Mouse (Mus musculus): Measurements from ENCODE around the gene Pcnt.

The Pcnt gene

GRCm38 (mm10) chr10:76445996-76446681 is 3.6 kb upstream of the Pcnt start:
- Histone ChIP-seq H3K36me3 (ENCODE audit: control insufficient read depth, insufficient read depth, low read length, poor library complexity, severe bottlenecking) (no peaks in the 10 kb centered on the region), H3K27me3 (ENCODE audit: control insufficient read depth, insufficient read depth, low read length, poor library complexity, severe bottlenecking) (no peaks in the 10 kb centered on the region)
- DNase-seq (ENCODE audit: low read depth, low spot score) = no peak

- peaks cover 3% of the 10 kb centered on the region; the same call in 1 of the 2 replicates for H3K36me3 ChIP-seq (ENCODE audit: control insufficient read depth, insufficient read depth, low read length, poor library complexity, severe bottlenecking)
- no peaks in the 10 kb centered on the region for H3K27me3 ChIP-seq (ENCODE audit: control insufficient read depth, insufficient read depth, low read length, poor library complexity, severe bottlenecking)
- DNase-seq (ENCODE audit: low read depth, low spot score) = no peak
These were observed 2.3 kb downstream of the Pcnt start, which contains the start of gene AC141477.1 for GRCm38 (mm10) chr10:76440281-76440680. AC141477.1 (minus strand) TSS chr10:76440444.

DNA sequence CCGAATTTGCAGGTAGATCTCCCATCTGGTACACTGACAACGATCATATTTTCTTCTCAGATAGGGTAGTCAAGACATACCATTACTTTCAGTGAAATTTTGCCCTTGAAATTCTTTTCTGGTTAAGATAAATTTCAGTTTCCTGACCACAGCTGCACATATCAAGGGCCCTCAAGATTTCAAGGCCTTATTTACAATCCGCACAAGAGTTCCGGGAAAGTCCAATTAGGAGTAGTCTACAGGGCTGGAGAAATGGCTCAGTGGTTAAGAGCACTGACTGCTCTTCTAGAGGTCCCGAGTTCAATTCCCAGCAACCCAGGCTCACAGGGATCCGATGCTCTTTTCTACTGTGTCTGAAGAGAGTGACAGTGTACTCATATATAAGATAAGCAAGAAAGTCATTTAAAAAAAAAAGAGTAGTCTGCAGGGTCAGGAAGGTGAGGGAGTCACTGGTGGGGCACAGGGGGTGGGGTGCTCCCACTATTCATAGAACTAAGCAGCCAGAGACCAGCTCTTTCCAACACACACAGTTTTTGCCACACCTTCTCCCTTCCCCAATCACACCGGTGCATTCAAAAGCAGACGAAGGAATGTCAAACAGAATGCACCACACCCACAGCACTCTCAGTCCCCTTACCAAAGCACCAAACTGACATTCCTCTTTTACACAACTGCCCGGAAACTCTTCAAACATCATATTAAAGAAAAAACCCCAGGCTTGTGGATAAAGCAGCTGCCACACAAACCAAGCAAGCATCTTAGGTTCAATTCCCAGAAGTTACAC is 3.3 kb downstream of the Pcnt start:
- DNase-seq (ENCODE audit: low read depth, low spot score) = no peak
- H3K27me3 ChIP-seq (ENCODE audit: control insufficient read depth, insufficient read depth, low read length, poor library complexity, severe bottlenecking) = no peaks in the 10 kb centered on the region
- H3K36me3 ChIP-seq (ENCODE audit: control insufficient read depth, insufficient read depth, low read length, poor library complexity, severe bottlenecking) = peaks cover 7% of the 10 kb centered on the region; the same call in 1 of the 2 replicates

- peaks cover 20% of the 10 kb centered on the region for H3K36me3 ChIP-seq (ENCODE audit: control insufficient read depth, insufficient read depth, low read length, poor library complexity, severe bottlenecking)
- H3K27me3 ChIP-seq (ENCODE audit: control insufficient read depth, insufficient read depth, low read length, poor library complexity, severe bottlenecking) = no peaks in the 10 kb centered on the region
- no peak for DNase-seq (ENCODE audit: low read depth, low spot score)
These were observed 8.7 kb downstream of the Pcnt start for GRCm38 (mm10) chr10:76433925-76434324.

DNA sequence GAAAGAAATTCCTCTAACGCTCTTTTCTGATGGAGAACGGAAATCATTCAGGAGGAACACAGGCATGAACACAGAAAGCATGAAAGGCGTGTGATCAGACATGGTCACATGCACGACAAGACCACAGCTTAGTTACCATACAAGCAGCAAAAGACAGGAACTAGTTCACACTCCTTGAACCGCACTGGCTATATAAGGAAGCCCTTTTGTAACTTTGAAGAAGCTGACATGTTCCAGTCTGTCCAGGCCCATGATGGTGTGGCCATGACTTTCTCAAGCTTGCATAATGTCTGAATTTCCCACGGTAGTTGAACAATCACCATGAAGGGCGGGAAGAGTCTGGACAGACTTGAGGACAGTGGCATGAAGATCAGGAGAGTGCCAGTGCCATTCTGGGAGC is 16.9 kb downstream of the Pcnt start:
- DNase-seq (ENCODE audit: low read depth, low spot score) = no peak
- peaks cover 14% of the 10 kb centered on the region for H3K36me3 ChIP-seq (ENCODE audit: control insufficient read depth, insufficient read depth, low read length, poor library complexity, severe bottlenecking)
- H3K27me3 ChIP-seq (ENCODE audit: control insufficient read depth, insufficient read depth, low read length, poor library complexity, severe bottlenecking) = no peaks in the 10 kb centered on the region

GRCm38 (mm10) chr10:76416811-76417210 is 25.8 kb downstream of the Pcnt start:
- no peak for DNase-seq (ENCODE audit: low read depth, low spot score)
- Histone ChIP-seq H3K36me3 (ENCODE audit: control insufficient read depth, insufficient read depth, low read length, poor library complexity, severe bottlenecking) (peaks cover 5% of the 10 kb centered on the region), H3K27me3 (ENCODE audit: control insufficient read depth, insufficient read depth, low read length, poor library complexity, severe bottlenecking) (no peaks in the 10 kb centered on the region)

DNA sequence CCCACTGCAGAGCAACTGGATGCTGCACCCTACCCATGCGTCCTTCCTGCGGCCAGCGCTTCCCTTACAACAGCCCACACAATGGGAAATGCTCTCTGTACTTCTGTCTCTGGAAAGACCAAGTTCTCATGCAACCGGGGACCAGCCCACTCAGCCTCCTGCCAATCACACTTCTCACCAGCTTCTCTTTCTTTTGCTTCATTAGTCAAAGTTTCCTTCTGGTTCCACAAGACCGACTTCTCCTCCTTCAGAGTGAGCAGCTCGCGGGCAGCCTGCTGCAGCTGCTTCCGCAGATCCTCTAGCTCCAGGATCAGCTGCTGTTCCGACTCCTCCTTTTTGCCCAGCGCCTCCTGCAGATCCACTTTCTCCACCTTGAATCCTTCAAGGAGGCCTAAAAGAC is 34.1 kb downstream of the Pcnt start:
- Histone ChIP-seq H3K36me3 (ENCODE audit: control insufficient read depth, insufficient read depth, low read length, poor library complexity, severe bottlenecking) (peaks cover 13% of the 10 kb centered on the region), H3K27me3 (ENCODE audit: control insufficient read depth, insufficient read depth, low read length, poor library complexity, severe bottlenecking) (no peaks in the 10 kb centered on the region)
- no peak for DNase-seq (ENCODE audit: low read depth, low spot score)

- DNase-seq (ENCODE audit: low read depth, low spot score) = no peak
- Histone ChIP-seq H3K27me3 (ENCODE audit: control insufficient read depth, insufficient read depth, low read length, poor library complexity, severe bottlenecking) (no peaks in the 10 kb centered on the region), H3K36me3 (ENCODE audit: control insufficient read depth, insufficient read depth, low read length, poor library complexity, severe bottlenecking) (peaks cover 10% of the 10 kb centered on the region; the same call in 1 of the 2 replicates)
These were observed 50.0 kb downstream of the Pcnt start for GRCm38 (mm10) chr10:76392596-76392995.

- Histone ChIP-seq H3K27me3 (ENCODE audit: control insufficient read depth, insufficient read depth, low read length, poor library complexity, severe bottlenecking) (no peaks in the 10 kb centered on the region), H3K36me3 (ENCODE audit: control insufficient read depth, insufficient read depth, low read length, poor library complexity, severe bottlenecking) (peaks cover 10% of the 10 kb centered on the region; the same call in 1 of the 2 replicates)
- peak; percentile 59 for DNase-seq (ENCODE audit: low read depth, low spot score)
These were observed 50.8 kb downstream of the Pcnt start for GRCm38 (mm10) chr10:76391786-76392185.

GRCm38 (mm10) chr10:76391166-76391565 is 51.4 kb downstream of the Pcnt start:
- DNase-seq (ENCODE audit: low read depth, low spot score) = no peak
- Histone ChIP-seq H3K36me3 (ENCODE audit: control insufficient read depth, insufficient read depth, low read length, poor library complexity, severe bottlenecking) (peaks cover 10% of the 10 kb centered on the region; the same call in 1 of the 2 replicates), H3K27me3 (ENCODE audit: control insufficient read depth, insufficient read depth, low read length, poor library complexity, severe bottlenecking) (no peaks in the 10 kb centered on the region)

DNA sequence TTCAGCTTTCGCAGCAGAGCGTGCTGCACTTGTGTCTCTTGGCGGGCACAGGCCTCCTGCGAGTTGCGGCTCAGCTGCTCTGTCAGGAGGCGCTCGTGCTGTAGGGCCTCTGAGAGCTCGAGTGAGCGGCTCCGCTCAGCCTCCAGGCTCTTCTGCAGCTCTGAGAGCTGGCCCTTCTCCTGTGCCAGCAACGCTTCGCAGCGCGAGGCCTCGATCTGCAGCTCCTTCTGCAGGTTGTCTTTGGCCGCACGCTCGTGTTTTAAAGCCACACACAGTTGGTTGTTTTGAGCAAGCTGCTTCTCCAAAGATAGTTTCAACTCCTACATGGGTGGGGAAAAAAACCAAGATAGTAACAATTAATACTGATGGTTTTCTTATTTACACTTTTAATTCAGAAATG is 67.6 kb downstream of the Pcnt start:
- Histone ChIP-seq H3K27me3 (ENCODE audit: control insufficient read depth, insufficient read depth, low read length, poor library complexity, severe bottlenecking) (no peaks in the 10 kb centered on the region), H3K36me3 (ENCODE audit: control insufficient read depth, insufficient read depth, low read length, poor library complexity, severe bottlenecking) (peaks cover 15% of the 10 kb centered on the region)
- no peak for DNase-seq (ENCODE audit: low read depth, low spot score)

- peaks cover 4% of the 10 kb centered on the region; the same call in 1 of the 2 replicates for H3K36me3 ChIP-seq (ENCODE audit: control insufficient read depth, insufficient read depth, low read length, poor library complexity, severe bottlenecking)
- DNase-seq (ENCODE audit: low read depth, low spot score) = no peak
- no peaks in the 10 kb centered on the region for H3K27me3 ChIP-seq (ENCODE audit: control insufficient read depth, insufficient read depth, low read length, poor library complexity, severe bottlenecking)
These were observed 70.8 kb downstream of the Pcnt start for GRCm38 (mm10) chr10:76371736-76372135.

- peaks cover 5% of the 10 kb centered on the region for H3K36me3 ChIP-seq (ENCODE audit: control insufficient read depth, insufficient read depth, low read length, poor library complexity, severe bottlenecking)
- no peaks in the 10 kb centered on the region for H3K27me3 ChIP-seq (ENCODE audit: control insufficient read depth, insufficient read depth, low read length, poor library complexity, severe bottlenecking)
- no peak for DNase-seq (ENCODE audit: low read depth, low spot score)
These were observed 73.8 kb downstream of the Pcnt start for GRCm38 (mm10) chr10:76368766-76369165.

GRCm38 (mm10) chr10:76363233-76363632 is 79.4 kb downstream of the Pcnt start:
- Histone ChIP-seq H3K27me3 (ENCODE audit: control insufficient read depth, insufficient read depth, low read length, poor library complexity, severe bottlenecking) (no peaks in the 10 kb centered on the region), H3K36me3 (ENCODE audit: control insufficient read depth, insufficient read depth, low read length, poor library complexity, severe bottlenecking) (peaks cover 4% of the 10 kb centered on the region)
- no peak for DNase-seq (ENCODE audit: low read depth, low spot score)

GRCm38 (mm10) chr10:76358468-76358867 is 84.1 kb downstream of the Pcnt start:
- Histone ChIP-seq H3K27me3 (ENCODE audit: control insufficient read depth, insufficient read depth, low read length, poor library complexity, severe bottlenecking) (no peaks in the 10 kb centered on the region), H3K36me3 (ENCODE audit: control insufficient read depth, insufficient read depth, low read length, poor library complexity, severe bottlenecking) (peaks cover 1% of the 10 kb centered on the region; the same call in 1 of the 2 replicates)
- no peak for DNase-seq (ENCODE audit: low read depth, low spot score)
